Mouse (Mus musculus) heart, postnatal 0 days (tissue): ENCODE results near the gene Fmnl2. TPM values are rescaled to one million over a fixed set of nuclear protein-coding genes. Genes with fewer than 3 reads are reported as not detected.

Experiments
- ATAC-seq: fragments of 200-750 bp; cut with Nextera tagmentation; 2 replicates; pipeline ENCODE4 v1.8.0; 2017; ENCODE audit warnings: low read depth, moderate number of reproducible peaks, moderate library complexity; ENCODE audit not compliant: insufficient read depth
- DNase-seq: peaks from one replicate; pipeline ENCODE4 v3.0.0-alpha.2; 2016; ENCODE audit warnings: low spot score
- H3K27ac ChIP-seq: fragments of 300-500 bp; sonication (generic); 2 replicates; pipeline ENCODE4 v1.5.1; 2014; ENCODE audit warnings: low read depth, mild to moderate bottlenecking
- H3K27me3 ChIP-seq: fragments of 300-500 bp; sonication (generic); 2 replicates; pipeline ENCODE4 v1.6.1; 2014; ENCODE audit warnings: low read length, mixed read lengths; ENCODE audit not compliant: control insufficient read depth, insufficient read depth
- H3K36me3 ChIP-seq: fragments of 300-500 bp; sonication (generic); replicated peaks from 2 replicates; pipeline ENCODE4 v1.6.1; 2014; ENCODE audit warnings: low read length, mixed read lengths; ENCODE audit not compliant: control insufficient read depth, insufficient read depth
- H3K4me1 ChIP-seq: fragments of 300-500 bp; sonication (generic); 2 replicates; pipeline ENCODE4 v1.6.1; 2014; ENCODE audit warnings: antibody characterized with exemption; ENCODE audit not compliant: control insufficient read depth, insufficient read depth
- H3K4me2 ChIP-seq: fragments of 300-500 bp; sonication (generic); 2 replicates; pipeline ENCODE4 v1.6.1; 2014; ENCODE audit warnings: low read depth, mild to moderate bottlenecking, low read length, moderate library complexity
- H3K4me3 ChIP-seq: fragments of 300-500 bp; sonication (generic); 2 replicates; pipeline ENCODE4 v1.5.1; 2014; ENCODE audit warnings: low read depth, low read length
- H3K9ac ChIP-seq: fragments of 300-500 bp; sonication (generic); replicated peaks from 2 replicates; pipeline ENCODE4 v1.6.1; 2014; ENCODE audit warnings: low read depth, low read length, mixed read lengths
- H3K9me3 ChIP-seq: fragments of 300-500 bp; sonication (generic); replicated peaks from 2 replicates; pipeline ENCODE4 v1.6.1; 2016; ENCODE audit warnings: low read length; ENCODE audit not compliant: control insufficient read depth
- CTCF ChIP-seq: IDR thresholded peaks from 2 replicates; pipeline ENCODE4 v1.5.1; 2016; ENCODE audit warnings: antibody characterized with exemption, control low read depth, low read depth
- EP300 ChIP-seq: IDR thresholded peaks from 2 replicates; pipeline ENCODE4 v1.6.1; 2016; ENCODE audit warnings: antibody characterized with exemption, low read depth
- WGBS: fragments of 180-500 bp; shearing (Covaris S2); extraction: QIAGEN DNeasy Blood & Tissue Kit; methylation state at CpG from one replicate; pipeline ENCODE4 v1.1.7; 2014; 5-methylcytosine and 5-hydroxymethylcytosine counted together
- polyA plus RNA-seq: library from polyadenylated mRNA; unstranded; fragments of >200 nt; fragmentation: Nextera tagmentation; extraction: Ambion mirVana; gene quantifications from 2 replicates; pipeline ENCODE4 v1.2.1, GENCODE M21; 2015
- total RNA-seq: library from RNA; depleted of rRNA; stranded (reverse); fragments of >200 nt; gene quantifications from 2 replicates; pipeline ENCODE4 v1.2.3, GENCODE M21; 2014; ENCODE audit warnings: low replicate concordance

Fmnl2 gene
- total and polyA plus RNA-seq, 2 experiments from 2014 or later, result 0.77 to 1.6 TPM

- Histone ChIP-seq H3K9me3 (no peaks in the 10 kb centered on the region), H3K9ac (no peak overlapping the region), H3K27me3 (no peaks in the 10 kb centered on the region), H3K27ac (no peak overlapping the region), H3K36me3 (no peaks in the 10 kb centered on the region), H3K4me1 (no peaks in the 10 kb centered on the region), H3K4me2 (no peak overlapping the region), H3K4me3 (no peak overlapping the region)
- DNase-seq (no peak), ATAC-seq (no peak)
- 77% methylated on average over 11 of the region's 11 CpGs for WGBS
- TF ChIP-seq EP300 (no peak), CTCF (no peak)
Measured at GRCm38 (mm10) chr2:53101885-53102740, 244.5 kb downstream of the Fmnl2 start.

DNA sequence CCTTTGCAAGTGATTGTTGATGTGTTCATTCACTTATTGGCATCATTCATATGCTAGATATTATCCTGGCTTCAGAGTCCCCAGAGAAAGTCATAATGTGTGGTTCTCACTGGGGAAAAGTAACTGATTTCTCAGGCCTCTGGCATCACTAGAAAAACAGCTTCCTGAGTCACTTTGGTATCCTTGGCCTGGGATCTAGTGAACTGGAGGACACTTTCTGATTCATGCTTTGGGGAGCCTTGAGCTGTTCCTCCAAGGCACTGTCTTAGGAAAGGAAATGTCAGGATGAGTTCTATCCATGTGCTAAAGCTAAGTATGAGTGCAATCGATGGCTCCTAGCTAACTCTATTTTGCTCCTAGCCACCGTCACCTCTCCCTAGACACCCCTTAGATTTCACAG, 245.2 kb downstream of the Fmnl2 start:
- TF ChIP-seq EP300 (no peak), CTCF (no peak)

DNA sequence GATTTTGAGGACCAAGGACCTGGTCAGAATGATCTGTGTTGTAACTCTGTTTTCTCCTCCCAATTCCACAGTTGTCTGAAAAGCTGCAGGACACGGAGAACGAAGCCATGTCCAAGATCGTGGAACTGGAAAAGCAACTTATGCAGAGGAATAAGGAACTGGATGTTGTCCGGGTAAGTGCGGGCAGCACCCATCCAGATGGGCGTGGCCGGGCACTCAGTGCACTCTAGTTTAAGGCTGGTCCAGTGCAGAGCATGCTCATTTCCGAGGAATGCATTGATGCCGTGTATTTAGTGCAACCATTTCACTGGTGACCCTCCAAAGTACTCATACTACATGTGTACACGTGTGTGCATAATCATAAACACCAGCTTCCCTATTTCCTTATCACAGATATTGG, 247.7 kb downstream of the Fmnl2 start:
- TF ChIP-seq EP300 (no peak), CTCF (no peak)
- no peaks in the 10 kb centered on the region for H3K27me3 ChIP-seq
- ATAC-seq, result no peak
- no peaks in the 10 kb centered on the region for H3K4me1 ChIP-seq
- DNase-seq, result no peak
- no peak overlapping the region for H3K9ac ChIP-seq
- H3K4me3 ChIP-seq, result no peak overlapping the region
- H3K4me2 ChIP-seq, result no peak overlapping the region
- no peaks in the 10 kb centered on the region for H3K9me3 ChIP-seq
- H3K27ac ChIP-seq, result no peak overlapping the region
- 92% methylated on average over 10 of the region's 10 CpGs for WGBS
- peaks cover 2% of the 10 kb centered on the region; the same call in 1 of the 2 replicates for H3K36me3 ChIP-seq

More for the DNA sequence above, 245.2 kb downstream of the Fmnl2 start:
- Histone ChIP-seq H3K27ac (no peak overlapping the region), H3K4me2 (no peak overlapping the region), H3K4me3 (no peak overlapping the region), H3K36me3 (no peaks in the 10 kb centered on the region), H3K4me1 (no peaks in the 10 kb centered on the region), H3K27me3 (no peaks in the 10 kb centered on the region), H3K9ac (no peak overlapping the region), H3K9me3 (no peaks in the 10 kb centered on the region)
- ATAC-seq (no peak), DNase-seq (no peak)
- WGBS, result 90% methylated on average over 2 of the region's 2 CpGs

DNA sequence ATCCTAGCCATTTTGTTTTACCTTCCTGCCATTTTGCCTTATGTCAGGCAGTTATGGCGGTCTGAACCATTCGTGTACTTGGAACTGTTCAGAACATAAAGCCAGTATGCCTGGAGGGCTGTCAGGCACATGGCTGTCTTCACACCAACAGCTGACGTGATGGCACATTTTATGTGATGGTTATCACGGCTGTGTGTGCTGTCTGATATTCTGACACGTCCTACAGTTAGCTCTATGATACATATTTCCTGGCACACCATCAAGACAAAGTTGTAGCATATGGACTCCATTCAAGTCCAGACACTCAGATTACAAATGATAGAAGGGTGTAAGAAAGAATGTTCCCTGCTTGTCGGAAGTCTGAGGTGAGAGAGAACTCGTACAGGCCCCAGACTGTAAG, 248.4 kb downstream of the Fmnl2 start:
- no peak for ATAC-seq

DNA sequence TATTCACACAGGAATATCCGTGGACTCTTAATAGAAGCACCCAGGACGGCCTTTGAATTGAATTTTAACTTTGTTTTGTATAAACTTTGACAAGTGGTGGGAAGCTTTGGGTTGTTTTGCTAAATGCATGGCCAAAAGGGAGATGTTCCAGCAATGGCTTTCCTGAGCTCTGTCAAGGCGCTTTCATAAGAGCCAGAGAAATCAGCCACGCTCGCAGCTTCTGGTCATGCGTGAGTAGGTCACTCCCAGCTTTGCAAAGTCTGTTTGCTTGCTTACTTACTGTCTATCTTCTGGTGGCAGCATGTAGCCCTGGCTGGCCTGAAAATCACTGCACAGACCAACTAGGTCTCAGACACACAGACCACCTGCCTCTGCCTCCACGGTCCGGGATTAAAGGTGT, 248.8 kb downstream of the Fmnl2 start:
- Histone ChIP-seq H3K27me3 (no peaks in the 10 kb centered on the region), H3K27ac (no peak overlapping the region), H3K36me3 (peaks cover 4% of the 10 kb centered on the region; the same call in 1 of the 2 replicates), H3K4me2 (no peak overlapping the region), H3K4me1 (no peaks in the 10 kb centered on the region), H3K9ac (no peak overlapping the region), H3K9me3 (no peaks in the 10 kb centered on the region), H3K4me3 (no peak overlapping the region)
- WGBS, result 84% methylated on average over 8 of the region's 8 CpGs
- TF ChIP-seq EP300, result no peak
- no peak for TF ChIP-seq CTCF
- no peak for ATAC-seq
- no peak for DNase-seq

More for the DNA sequence above, 248.4 kb downstream of the Fmnl2 start:
- H3K4me2 ChIP-seq, result no peak overlapping the region
- TF ChIP-seq CTCF (no peak), EP300 (no peak)
- WGBS, result 58% methylated on average over 7 of the region's 7 CpGs
- no peak overlapping the region for H3K9ac ChIP-seq
- DNase-seq, result no peak
- no peaks in the 10 kb centered on the region for H3K9me3 ChIP-seq
- peaks cover 4% of the 10 kb centered on the region; the same call in 1 of the 2 replicates for H3K36me3 ChIP-seq
- H3K27me3 ChIP-seq, result no peaks in the 10 kb centered on the region
- no peaks in the 10 kb centered on the region for H3K4me1 ChIP-seq
- no peak overlapping the region for H3K4me3 ChIP-seq
- no peak overlapping the region for H3K27ac ChIP-seq

DNA sequence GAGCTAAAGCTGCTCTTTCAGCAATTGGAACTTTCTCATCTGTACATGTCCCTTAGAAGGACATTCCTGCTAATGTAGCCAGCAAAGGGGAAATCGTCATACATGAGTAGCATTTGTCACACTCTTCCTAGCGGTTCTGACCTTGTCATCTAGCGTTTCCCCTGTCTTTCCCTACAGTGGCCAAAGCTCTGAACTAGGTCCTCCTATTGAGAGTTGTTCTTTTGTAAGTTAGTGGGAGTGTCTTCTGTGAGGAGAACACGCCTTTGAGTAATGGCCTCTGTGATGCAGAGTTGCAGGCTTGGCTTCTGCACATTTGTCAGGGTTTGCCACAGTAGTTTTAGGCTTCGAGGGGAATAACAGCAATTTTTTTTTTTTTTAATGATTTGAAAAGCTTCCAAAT, 250.9 kb downstream of the Fmnl2 start:
- Histone ChIP-seq H3K9me3 (no peaks in the 10 kb centered on the region), H3K9ac (no peak overlapping the region), H3K4me2 (no peak overlapping the region), H3K27ac (no peak overlapping the region), H3K27me3 (no peaks in the 10 kb centered on the region), H3K4me1 (no peaks in the 10 kb centered on the region), H3K4me3 (no peak overlapping the region), H3K36me3 (peaks cover 4% of the 10 kb centered on the region; the same call in 1 of the 2 replicates)
- WGBS, result 75% methylated on average over 5 of the region's 5 CpGs
- no peak for TF ChIP-seq EP300
- no peak for TF ChIP-seq CTCF
- DNase-seq, result no peak
- no peak for ATAC-seq
